Mouse (Mus musculus) kidney, adult 11 months (tissue): Measurements from ENCODE around the gene Dnajc16.

Experiments
- DNase-seq: peaks from one replicate; pipeline ENCODE4 v3.0.0; 2022

Gene Dnajc16

GRCm38 (mm10) chr4:141760942-141761341 is 29.8 kb downstream of the Dnajc16 start:
- peak; percentile 33 for DNase-seq

- DNase-seq = no peak
Measured at GRCm38 (mm10) chr4:141758874-141759542, 31.7 kb downstream of the Dnajc16 start.

- no peak for DNase-seq
Measured at GRCm38 (mm10) chr4:141757124-141757523, 33.6 kb downstream of the Dnajc16 start.

GRCm38 (mm10) chr4:141755375-141755930 is 35.3 kb downstream of the Dnajc16 start:
- peak; percentile 48 for DNase-seq

GRCm38 (mm10) chr4:141752076-141752421 is 38.7 kb downstream of the Dnajc16 start:
- no peak for DNase-seq

GRCm38 (mm10) chr4:141751419-141752075 is 39.2 kb downstream of the Dnajc16 start:
- DNase-seq = no peak

- DNase-seq = no peak
Measured at GRCm38 (mm10) chr4:141750826-141751225, 39.9 kb downstream of the Dnajc16 start.

- no peak for DNase-seq
Measured at GRCm38 (mm10) chr4:141749557-141749956, 41.2 kb downstream of the Dnajc16 start.

- no peak for DNase-seq
Measured at GRCm38 (mm10) chr4:141746578-141747346, 44.0 kb downstream of the Dnajc16 start, which contains the start of gene Agmat. Gene Agmat, plus strand, starts transcription at chr4:141746672.

- no peak for DNase-seq
Measured at GRCm38 (mm10) chr4:141742381-141742780, 48.4 kb downstream of the Dnajc16 start.

GRCm38 (mm10) chr4:141741856-141742255 is 48.9 kb downstream of the Dnajc16 start:
- DNase-seq = peak; percentile 96

- DNase-seq = no peak
Measured at GRCm38 (mm10) chr4:141738015-141738414, 52.7 kb downstream of the Dnajc16 start.

- DNase-seq = no peak
Measured at GRCm38 (mm10) chr4:141736856-141737255, 53.9 kb downstream of the Dnajc16 start.

GRCm38 (mm10) chr4:141735206-141735560 is 55.5 kb downstream of the Dnajc16 start:
- DNase-seq = no peak

- peak; percentile 92 for DNase-seq
Measured at GRCm38 (mm10) chr4:141734446-141735205, 56.1 kb downstream of the Dnajc16 start.

GRCm38 (mm10) chr4:141731766-141732165 is 59.0 kb downstream of the Dnajc16 start:
- DNase-seq = no peak

- DNase-seq = no peak
Measured at GRCm38 (mm10) chr4:141730401-141730800, 60.3 kb downstream of the Dnajc16 start.

- DNase-seq = peak; percentile 77
Measured at GRCm38 (mm10) chr4:141729266-141729665, 61.5 kb downstream of the Dnajc16 start.

- DNase-seq = peak; percentile 81
Measured at GRCm38 (mm10) chr4:141725738-141726137, 65.0 kb downstream of the Dnajc16 start.

- no peak for DNase-seq
Measured at GRCm38 (mm10) chr4:141725277-141725676, 65.5 kb downstream of the Dnajc16 start.

GRCm38 (mm10) chr4:141724594-141724993 is 66.1 kb downstream of the Dnajc16 start:
- DNase-seq = no peak

- peak; percentile 37 for DNase-seq
Measured at GRCm38 (mm10) chr4:141723673-141724068, 67.1 kb downstream of the Dnajc16 start.
